Mouse (Mus musculus) testis, postnatal 14 days (tissue): ENCODE results near the gene Pigz.
"Not testable (repeated sequence)": the region's sequence is repeated elsewhere in the genome, so short reads cannot be mapped to it uniquely, and the experiment has no call there.

ENCODE experiments used
- DNase-seq: peaks from one replicate; pipeline ENCODE4 v3.0.0; 2021; ENCODE audit warnings: low spot score

The Pigz gene

DNA sequence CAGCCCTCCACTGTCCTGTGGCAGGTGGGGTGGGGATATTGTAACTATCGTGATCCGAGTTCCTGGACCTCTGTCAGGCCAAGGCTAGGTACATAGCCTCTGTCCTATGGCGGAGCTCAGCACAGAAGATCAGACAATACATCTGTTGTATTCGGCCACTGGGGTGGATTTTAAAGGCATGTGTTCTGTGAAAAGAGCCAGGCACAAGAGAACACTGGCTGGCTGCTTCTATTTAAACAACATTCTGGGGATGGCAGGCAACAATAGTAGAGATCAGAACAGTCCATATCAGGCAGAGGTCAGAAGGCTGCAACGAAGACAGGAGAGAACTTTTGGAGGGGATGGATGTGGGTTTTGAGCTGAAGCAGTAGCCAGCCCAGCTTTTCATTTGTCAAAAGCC is 1.4 kb upstream of the Pigz start:
- no peak for DNase-seq

GRCm38 (mm10) chr16:31932840-31933697 is 582 bp upstream of the Pigz start:
- peak; percentile 81 for DNase-seq

DNA sequence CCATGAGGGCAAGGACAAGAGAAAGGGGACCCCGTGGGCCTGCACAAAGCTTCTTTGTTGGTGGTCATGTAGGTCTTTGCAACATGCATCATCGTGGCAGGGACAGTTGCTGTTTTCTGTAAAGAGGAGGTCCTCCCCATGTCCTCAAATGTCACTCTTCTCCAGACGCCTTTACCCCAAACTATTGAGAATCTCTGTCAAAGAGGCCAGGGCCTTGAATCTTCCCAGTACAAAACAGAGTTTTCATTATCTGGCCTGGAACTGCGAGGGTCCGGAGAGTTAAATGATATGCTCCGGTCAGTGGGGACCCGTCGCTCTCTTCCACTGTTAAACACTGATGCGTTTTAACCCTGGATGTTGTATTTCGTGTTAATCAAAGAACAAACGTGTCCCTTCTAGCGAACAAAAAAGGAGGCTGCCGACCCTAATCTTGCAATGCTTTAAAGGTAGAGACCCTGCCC is 929 bp downstream of the Pigz start:
- no peak for DNase-seq

- no peak for DNase-seq
These were observed 1.7 kb downstream of the Pigz start for GRCm38 (mm10) chr16:31935091-31935979.

GRCm38 (mm10) chr16:31936568-31936967 is 2.9 kb downstream of the Pigz start:
- no peak for DNase-seq

DNA sequence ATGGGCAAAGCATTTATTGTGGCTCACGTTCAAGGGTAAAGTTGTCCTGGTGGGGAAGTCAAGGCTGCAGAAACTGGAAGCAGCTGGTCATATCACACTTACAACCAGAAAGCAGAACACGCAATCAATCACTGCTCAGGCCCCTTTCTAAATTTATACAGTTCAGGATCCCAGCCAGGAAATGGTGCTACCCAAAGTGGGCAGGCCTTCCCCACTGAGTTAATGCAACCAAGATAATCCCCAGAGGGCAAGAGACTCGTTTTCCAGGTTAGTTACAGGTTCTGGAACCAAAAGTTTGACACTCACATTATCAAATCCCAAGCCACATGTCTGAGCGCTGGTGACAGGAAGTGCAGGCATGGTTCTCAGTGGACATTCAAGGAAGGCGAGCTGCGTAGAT is 5.2 kb downstream of the Pigz start:
- DNase-seq, result no peak

- DNase-seq, result no peak
These were observed 6.9 kb downstream of the Pigz start for GRCm38 (mm10) chr16:31940586-31940985.

- DNase-seq, result peak; percentile 60
These were observed 10.3 kb downstream of the Pigz start for GRCm38 (mm10) chr16:31943980-31944379.

- DNase-seq, result no peak
These were observed 11.1 kb downstream of the Pigz start for GRCm38 (mm10) chr16:31944698-31945255.

GRCm38 (mm10) chr16:31945372-31945771 is 11.7 kb downstream of the Pigz start:
- no peak for DNase-seq

DNA sequence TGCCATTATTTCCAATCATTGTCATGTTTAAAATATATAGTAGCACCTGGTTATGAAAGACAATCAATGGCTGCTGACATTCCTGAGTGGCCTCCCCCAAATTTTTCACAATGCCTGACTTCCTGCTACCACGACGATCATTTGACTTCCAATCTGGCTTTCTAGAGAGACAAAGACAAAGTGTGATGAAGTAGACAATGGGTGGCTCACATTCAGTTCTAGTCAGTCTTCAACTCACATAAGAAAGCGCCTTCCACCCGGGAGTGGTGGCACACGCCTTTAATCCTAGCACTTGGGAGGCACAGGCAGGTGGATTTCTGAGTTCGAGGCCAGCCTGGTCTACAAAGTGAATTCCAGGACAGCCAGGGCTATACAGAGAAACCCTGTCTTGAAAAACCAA is 12.3 kb downstream of the Pigz start:
- not testable (repeated sequence) for DNase-seq

DNA sequence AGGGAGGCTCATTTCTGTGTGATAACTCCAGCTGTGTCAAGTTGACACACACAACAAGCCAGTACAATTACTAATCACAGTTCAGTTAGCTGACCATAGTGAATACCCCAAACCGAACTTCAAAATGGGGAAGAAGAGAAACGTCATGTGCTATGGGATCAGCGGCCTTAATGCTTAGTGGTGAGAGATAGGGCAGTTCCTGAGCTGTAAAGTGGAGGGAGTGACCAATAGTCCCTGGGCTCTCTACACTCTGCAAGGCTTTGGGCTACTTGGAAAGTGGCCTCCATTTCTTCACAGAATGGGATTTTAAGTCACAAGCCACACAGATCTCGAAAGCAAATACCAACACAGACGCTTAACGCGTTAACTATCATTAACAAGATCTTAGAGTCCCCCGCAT is 13.7 kb downstream of the Pigz start:
- no peak for DNase-seq

DNA sequence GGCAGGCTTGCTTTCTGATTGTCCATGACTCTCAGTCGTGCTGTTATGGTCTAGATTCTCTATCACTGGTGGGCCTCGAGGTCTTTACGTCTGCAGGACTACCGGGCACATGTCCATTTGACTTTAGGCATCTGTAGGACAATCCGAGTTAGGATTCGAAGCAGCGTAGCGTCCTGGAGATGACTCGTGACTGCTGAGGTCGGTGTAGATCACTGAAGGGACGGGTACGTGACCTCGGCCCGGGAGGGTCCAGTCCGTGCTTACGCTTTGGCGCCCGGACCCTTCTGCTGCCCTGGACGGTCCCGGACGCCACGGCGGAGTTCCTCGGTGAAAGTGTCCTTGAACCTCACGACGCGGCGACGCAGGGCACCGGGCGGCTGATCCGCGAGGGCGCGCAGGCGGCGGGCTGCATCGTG is 14.3 kb downstream of the Pigz start:
- DNase-seq, result no peak

DNA sequence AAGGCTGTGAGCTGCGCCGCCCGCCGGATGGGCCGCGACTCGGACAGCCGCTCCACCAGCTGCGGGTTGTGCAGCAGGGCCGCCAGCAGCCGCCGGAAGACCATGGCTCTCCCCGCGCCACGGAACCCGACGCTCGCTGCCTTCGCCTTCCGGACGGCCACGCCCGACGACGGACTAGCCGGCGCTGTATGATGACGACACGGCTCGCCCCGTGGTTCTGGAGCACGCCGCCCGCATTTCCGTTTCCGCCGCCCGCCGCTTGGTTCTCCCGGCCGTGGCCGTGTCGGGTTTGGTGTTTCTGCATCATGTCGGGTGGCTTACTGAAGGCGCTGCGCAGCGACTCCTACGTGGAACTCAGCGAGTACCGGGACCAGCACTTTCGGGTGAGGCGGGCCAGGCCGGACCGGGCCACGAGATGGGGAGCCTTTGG is 14.7 kb downstream of the Pigz start, which contains the start of the genes 0610012G03Rik and Ncbp2:
0610012G03Rik (minus strand) TSS at position 150 of the 430 bp plus-strand sequence.
Ncbp2 (plus strand) TSS at position 169 of the 430 bp plus-strand sequence.
- DNase-seq, result peak; percentile 94

- DNase-seq, result no peak
These were observed 29.6 kb downstream of the Pigz start for GRCm38 (mm10) chr16:31963224-31963623.

DNA sequence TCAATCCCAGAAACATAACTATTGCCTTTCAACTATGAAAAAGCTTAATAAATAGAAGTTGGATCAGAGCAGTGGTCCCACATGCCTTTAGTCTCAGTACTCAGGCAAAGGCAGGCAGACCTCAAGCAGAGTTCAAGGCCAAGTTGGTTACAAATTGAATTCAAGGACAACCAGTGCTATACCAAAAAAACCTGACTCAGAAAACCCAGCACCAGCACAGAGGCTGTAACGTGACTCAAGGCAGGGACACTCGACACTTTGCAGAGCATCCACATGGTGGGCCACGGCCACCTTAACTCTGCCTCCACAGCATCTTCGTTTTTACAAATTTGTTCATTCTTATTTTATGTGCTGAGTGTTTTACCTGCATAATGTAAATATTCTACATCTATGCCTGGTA is 41.6 kb downstream of the Pigz start:
- no peak for DNase-seq

DNA sequence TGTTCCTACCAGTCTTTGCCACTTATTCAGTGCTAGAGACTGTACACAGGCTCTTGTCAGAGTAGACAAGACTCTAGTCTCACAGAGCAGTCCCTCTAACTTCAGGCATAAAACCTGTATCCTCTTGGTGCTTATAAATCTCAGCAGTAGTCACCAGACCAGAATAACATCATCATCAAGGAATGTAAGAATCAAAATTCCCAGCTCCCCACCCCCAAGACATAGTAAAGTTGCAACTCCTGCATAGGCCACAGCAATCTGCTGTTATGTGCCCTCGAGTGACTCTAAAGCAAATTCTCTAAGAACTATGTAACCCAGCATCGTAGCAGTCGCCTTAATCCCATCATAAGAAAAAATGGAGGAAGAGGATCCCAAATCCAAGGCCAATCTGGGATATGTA is 45.9 kb downstream of the Pigz start:
- no peak for DNase-seq

GRCm38 (mm10) chr16:31980946-31981345 is 47.3 kb downstream of the Pigz start:
- no peak for DNase-seq

DNA sequence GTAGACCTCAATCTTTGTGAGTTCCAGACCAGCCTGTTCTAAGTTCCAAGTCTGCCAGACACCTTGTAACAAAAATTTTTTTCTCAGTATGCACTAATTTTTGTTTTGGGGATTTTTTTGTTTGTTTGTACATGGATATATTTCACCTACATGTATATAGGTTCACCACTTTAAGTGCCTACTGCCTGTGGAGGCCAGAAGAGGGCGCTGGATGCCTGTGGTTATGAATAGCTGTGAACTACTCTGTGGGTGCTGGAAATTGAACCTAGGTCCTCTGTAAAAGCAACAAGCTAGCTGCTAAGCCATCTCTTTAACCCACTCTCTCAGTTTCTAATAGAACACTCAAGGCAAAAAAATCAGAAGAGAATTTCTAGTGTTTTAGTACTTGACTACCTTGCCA is 58.4 kb downstream of the Pigz start:
- no peak for DNase-seq

- no peak for DNase-seq
These were observed 59.5 kb downstream of the Pigz start for GRCm38 (mm10) chr16:31993195-31993594.

GRCm38 (mm10) chr16:31993946-31994345 is 60.3 kb downstream of the Pigz start:
- DNase-seq, result no peak
